Mouse (Mus musculus) neural tube, embryonic 11.5 days (tissue): ENCODE results near the gene Lrrtm4. TPM values are rescaled to one million over a fixed set of nuclear protein-coding genes. Genes with fewer than 3 reads are reported as not detected.

Experiments
- ATAC-seq: fragments of 200-750 bp; cut with Nextera tagmentation; 2 replicates; pipeline ENCODE4 v1.8.0; 2017; ENCODE audit warnings: moderate number of reproducible peaks, mild to moderate bottlenecking, moderate TSS enrichment, moderate library complexity; ENCODE audit not compliant: insufficient read depth, low FRiP score, low TSS enrichment
- DNase-seq: peaks from one replicate; pipeline ENCODE4 v3.0.0-alpha.2; 2015; ENCODE audit warnings: low spot score
- H3K27ac ChIP-seq: fragments of 300-500 bp; sonication (generic); 2 replicates; pipeline ENCODE4 v1.5.1; 2014; ENCODE audit warnings: low read depth, mild to moderate bottlenecking, low read length
- H3K27me3 ChIP-seq: fragments of 300-500 bp; sonication (generic); 2 replicates; pipeline ENCODE4 v1.6.1; 2014; ENCODE audit warnings: mild to moderate bottlenecking, low read length, mixed read lengths; ENCODE audit not compliant: control insufficient read depth, insufficient read depth
- H3K36me3 ChIP-seq: fragments of 300-500 bp; sonication (generic); 2 replicates; pipeline ENCODE4 v1.6.1; 2014; ENCODE audit warnings: mild to moderate bottlenecking, low read length, moderate library complexity, mixed read lengths; ENCODE audit not compliant: control insufficient read depth, insufficient read depth
- H3K4me1 ChIP-seq: fragments of 300-500 bp; sonication (generic); 2 replicates; pipeline ENCODE4 v1.6.1; 2014; ENCODE audit warnings: low read length, mixed read lengths; ENCODE audit not compliant: control insufficient read depth, insufficient read depth
- H3K4me2 ChIP-seq: fragments of 300-500 bp; sonication (generic); 2 replicates; pipeline ENCODE4 v1.6.1; 2014; ENCODE audit warnings: low read depth, mild to moderate bottlenecking, moderate library complexity
- H3K4me3 ChIP-seq: fragments of 300-500 bp; sonication (generic); 2 replicates; pipeline ENCODE4 v1.5.1; 2014; ENCODE audit warnings: low read depth, low read length
- H3K9ac ChIP-seq: fragments of 300-500 bp; sonication (generic); 2 replicates; pipeline ENCODE4 v1.6.1; 2014; ENCODE audit warnings: mild to moderate bottlenecking, low read length
- H3K9me3 ChIP-seq: fragments of 300-500 bp; sonication (generic); 2 replicates; pipeline ENCODE4 v1.6.1; 2016; ENCODE audit warnings: low read length; ENCODE audit not compliant: control insufficient read depth
- WGBS: fragments of 180-500 bp; shearing (Covaris S2); extraction: QIAGEN DNeasy Blood & Tissue Kit; methylation state at CpG from one replicate; pipeline ENCODE4 v1.1.7; 2014; 5-methylcytosine and 5-hydroxymethylcytosine counted together
- polyA plus RNA-seq: library from polyadenylated mRNA; unstranded; fragments of >200 nt; fragmentation: Nextera tagmentation; extraction: Ambion mirVana; gene quantifications from 2 replicates; pipeline ENCODE4 v1.2.1, GENCODE M21; 2014

Lrrtm4 gene
- polyA plus RNA-seq, 1 experiment from 2014 or later = 5.5 TPM

GRCm38 (mm10) chr6:80839784-80840183 lies 821.1 kb downstream of the Lrrtm4 start:
- no peak for ATAC-seq
- Histone ChIP-seq H3K36me3 (no peaks in the 10 kb centered on the region), H3K4me3 (no peak overlapping the region), H3K4me2 (no peak overlapping the region), H3K9ac (no peak overlapping the region), H3K9me3 (no peaks in the 10 kb centered on the region), H3K27ac (no peak overlapping the region), H3K27me3 (no peaks in the 10 kb centered on the region), H3K4me1 (no peaks in the 10 kb centered on the region)
- 92% methylated on average over 2 of the region's 2 CpGs for WGBS
- DNase-seq = no peak

- Histone ChIP-seq H3K27me3 (no peaks in the 10 kb centered on the region), H3K9ac (no peak overlapping the region), H3K36me3 (no peaks in the 10 kb centered on the region), H3K4me1 (no peaks in the 10 kb centered on the region), H3K9me3 (no peaks in the 10 kb centered on the region), H3K4me2 (no peak overlapping the region), H3K27ac (no peak overlapping the region), H3K4me3 (no peak overlapping the region)
- no peak for ATAC-seq
- WGBS = 86% methylated on average over 6 of the region's 6 CpGs
- no peak for DNase-seq
These were observed 826.6 kb downstream of the Lrrtm4 start for GRCm38 (mm10) chr6:80845294-80845693.

DNA sequence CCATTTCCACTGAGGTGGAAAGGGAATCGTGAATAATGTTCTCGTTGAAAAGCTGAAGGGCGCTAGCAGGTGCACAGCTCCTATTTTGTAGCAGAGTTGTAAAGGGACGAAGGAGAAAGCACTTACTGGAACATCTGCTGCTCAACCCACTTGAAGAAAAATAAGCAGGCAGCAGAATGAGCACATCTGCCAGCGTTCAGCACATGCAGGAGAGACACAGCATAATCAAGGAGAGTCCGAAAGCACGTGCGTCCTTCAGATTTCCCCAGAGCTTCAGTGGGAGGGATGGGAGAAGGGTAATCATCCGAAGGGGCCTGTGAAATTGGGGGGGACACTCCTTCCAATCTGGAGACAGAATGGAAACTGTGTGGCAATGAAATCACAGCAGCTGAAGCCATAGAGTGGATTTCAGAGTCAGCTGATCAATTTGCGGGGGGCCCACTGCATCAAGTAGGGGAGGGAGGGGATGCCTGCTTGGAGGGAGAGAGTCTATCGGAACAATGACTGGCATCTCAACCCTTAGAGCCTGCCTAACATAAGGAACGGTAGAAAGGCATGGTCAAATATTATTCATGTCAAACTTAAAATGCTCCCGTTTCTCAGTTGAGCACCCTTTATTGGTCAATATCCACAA lies 838.4 kb downstream of the Lrrtm4 start:
- H3K27ac ChIP-seq = no peak overlapping the region
- H3K4me3 ChIP-seq = no peak overlapping the region
- H3K9ac ChIP-seq = no peak overlapping the region
- ATAC-seq (peak; percentile 60), DNase-seq (peak; percentile 48)
- no peaks in the 10 kb centered on the region for H3K36me3 ChIP-seq
- H3K4me2 ChIP-seq = no peak overlapping the region
- H3K27me3 ChIP-seq = no peaks in the 10 kb centered on the region
- no peaks in the 10 kb centered on the region for H3K4me1 ChIP-seq
- WGBS = 72% methylated on average over 13 of the region's 13 CpGs
- no peaks in the 10 kb centered on the region for H3K9me3 ChIP-seq

Other genes starting within 250 kb of the Lrrtm4 start
- not detected in 2 replicates for gene Gm20594, start 201.0 kb upstream of the Lrrtm4 start, polyA plus RNA-seq